Mouse (Mus musculus): ENCODE results near the gene Neb.

DNA sequence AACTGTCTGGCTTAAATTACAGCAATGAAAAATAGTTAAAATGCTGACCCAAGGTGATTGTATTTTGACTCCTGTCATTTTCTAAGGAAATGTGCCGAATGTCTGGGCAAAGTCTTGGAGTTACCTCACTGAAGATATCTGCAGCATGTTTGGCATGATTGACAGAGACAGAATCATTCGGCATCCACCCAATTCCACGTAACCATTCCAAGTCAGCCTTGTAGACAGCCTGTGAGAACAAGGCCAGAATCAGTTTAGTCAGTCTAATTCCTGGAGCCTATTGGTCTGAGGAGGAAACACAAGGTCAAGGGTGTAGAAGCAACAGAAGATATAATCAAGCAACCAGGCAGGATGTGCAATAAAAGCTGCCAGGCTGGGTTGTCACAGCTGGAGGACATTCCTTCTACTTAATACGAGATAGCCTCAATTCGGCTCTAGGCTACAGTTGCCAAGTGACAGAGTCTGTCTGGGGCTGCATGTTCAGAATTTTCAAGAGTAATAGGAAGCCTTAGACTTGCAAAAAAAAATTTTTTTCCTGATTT lies 166.8 kb downstream of the Neb start:
- TF ChIP-seq CTCF (IDR thresholded peaks at IDR 0.05 in 2 of 3, conservative IDR thresholded peaks at IDR 0.05 in 1 of 3; ENCODE audit: control insufficient read depth in 1 of 3, insufficient read depth in 1 of 3, low read depth in 2 of 3, low read length in 3 of 3, poor library complexity in 1 of 3, severe bottlenecking in 1 of 3) (no peak), GABPA (IDR thresholded peaks at IDR 0.05; ENCODE audit: low read depth, low read length) (no peak), TCF12 (IDR thresholded peaks at IDR 0.05; ENCODE audit: low read depth, low read length) (no peak), POLR2A (IDR thresholded peaks at IDR 0.05; ENCODE audit: control insufficient read depth in 1 of 2, insufficient read depth in 1 of 2, low read depth in 1 of 2, low read length in 2 of 2, poor library complexity in 1 of 2) (no peak), NRF1 (IDR thresholded peaks at IDR 0.05; ENCODE audit: insufficient read depth, low read depth, low read length, poor library complexity, severe bottlenecking) (no peak), MAFK (IDR thresholded peaks at IDR 0.05; ENCODE audit: borderline replicate concordance, low read depth, low read length) (no peak), SIN3A (IDR thresholded peaks at IDR 0.05; ENCODE audit: low read length) (no peak), MEF2A (IDR thresholded peaks at IDR 0.05; ENCODE audit: extremely low read depth, insufficient replicate concordance, low read depth, low read length, poor library complexity, severe bottlenecking) (no peak), TAL1 (IDR thresholded peaks at IDR 0.05; ENCODE audit: low read length) (no peak), E2F4 (IDR thresholded peaks at IDR 0.05; ENCODE audit: borderline replicate concordance, low read depth, low read length) (no peak)

Data from MEL (cell line).